Mouse (Mus musculus) lung, adult 2 months (tissue): Measurements from ENCODE around the gene Bphl.

Experiments
- CTCF ChIP-seq: fragments of 200-500 bp; IDR thresholded peaks from 2 replicates; pipeline ENCODE4 v1.5.1; 2011; ENCODE audit warnings: mild to moderate bottlenecking, low read length, control low read depth; ENCODE audit not compliant: insufficient read depth
- POLR2A ChIP-seq: fragments of 200-500 bp; IDR thresholded peaks from 2 replicates; pipeline ENCODE4 v1.6.1; 2011; ENCODE audit warnings: low read depth, mild to moderate bottlenecking, control low read depth, low read length, borderline replicate concordance; ENCODE audit errors: extremely low read depth

GRCm38 (mm10) chr13:34101908-34102307 lies 64.5 kb downstream of the Bphl start:
- TF ChIP-seq CTCF: no peak
- no peak for TF ChIP-seq POLR2A
